Mouse (Mus musculus): ENCODE measurements at regions not wholly inside any gene's neighbourhood (a gene's known extent, or its start where the extent isn't known, plus 50 kb on each side); places are given as distances from the start of the nearest gene placed in this dataset.

DNA sequence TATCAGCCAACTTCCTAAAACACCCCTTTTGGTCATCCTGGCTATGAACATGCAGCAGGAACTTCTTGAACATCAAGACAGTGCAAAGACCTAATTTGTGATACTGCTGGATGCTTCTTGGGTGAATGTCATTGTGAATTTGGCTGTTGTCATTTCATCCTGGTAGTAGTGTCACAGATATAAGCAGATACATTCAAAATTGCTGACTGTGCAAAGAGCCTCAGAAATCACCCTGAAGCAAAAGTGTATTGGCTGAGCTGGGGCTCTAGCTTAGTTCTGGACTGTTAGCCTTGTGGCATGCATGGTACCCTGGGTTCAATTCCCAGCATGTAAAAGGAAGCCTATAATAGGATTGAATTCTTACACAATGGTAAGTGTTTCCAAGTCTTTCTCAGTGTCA lies 590.1 kb upstream of the Id2 start:
- Histone ChIP-seq H3K36me3 (no peaks in the 10 kb centered on the region), H3K4me3 (replicated peaks) (no peak overlapping the region), H3K9me3 (no peaks in the 10 kb centered on the region), H3K4me1 (replicated peaks) (no peaks in the 10 kb centered on the region), H3K27ac (no peak overlapping the region), H3K27me3 (replicated peaks) (no peaks in the 10 kb centered on the region), H3K9ac (no peak overlapping the region), H3K4me2 (replicated peaks) (no peak overlapping the region)
- ATAC-seq: no peak

DNA sequence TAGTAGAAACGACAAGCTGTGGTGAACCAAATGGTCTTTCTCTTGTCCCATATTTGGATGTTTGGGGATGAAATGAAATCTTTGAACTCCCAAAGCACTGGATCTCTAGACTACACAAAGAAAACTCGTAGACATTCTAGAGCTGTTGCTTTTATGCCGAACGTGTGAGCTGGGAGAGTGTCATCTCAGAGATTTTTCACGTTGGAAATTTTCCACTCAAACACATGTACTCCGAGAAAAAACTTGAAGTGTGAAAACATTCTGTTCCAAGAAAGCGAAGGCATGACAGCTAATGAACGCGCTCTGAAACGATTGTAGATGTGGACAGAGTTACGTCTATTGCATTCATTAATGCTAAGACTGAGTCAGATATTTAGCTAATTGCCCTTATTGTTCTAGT lies 579.7 kb upstream of the Id2 start:
- ATAC-seq: no peak
- Histone ChIP-seq H3K9ac (no peak overlapping the region), H3K4me2 (replicated peaks) (no peak overlapping the region), H3K36me3 (no peaks in the 10 kb centered on the region), H3K4me3 (replicated peaks) (no peak overlapping the region), H3K4me1 (replicated peaks) (no peaks in the 10 kb centered on the region), H3K27ac (no peak overlapping the region), H3K27me3 (replicated peaks) (no peaks in the 10 kb centered on the region), H3K9me3 (no peaks in the 10 kb centered on the region)
- WGBS: 84% methylated on average over 11 of the region's 11 CpGs

DNA sequence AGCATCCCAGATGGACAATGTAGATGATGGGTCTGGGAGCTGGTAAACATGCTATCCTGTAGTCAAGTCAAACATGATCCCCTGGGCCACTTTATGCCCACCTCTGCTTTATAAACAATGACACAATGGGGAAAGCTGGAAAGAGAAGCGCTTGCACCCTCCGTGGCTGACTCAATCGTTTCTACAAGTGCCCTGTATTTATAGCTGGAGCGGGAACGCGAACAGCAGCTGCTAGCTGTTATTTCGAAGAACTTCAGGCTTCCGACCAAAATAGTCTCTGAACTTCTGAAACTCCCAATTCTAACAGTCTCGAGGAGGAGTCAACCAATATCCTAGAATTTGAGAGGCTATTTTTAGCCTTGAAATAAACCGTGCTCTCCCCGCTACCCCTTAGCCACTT lies 571.4 kb upstream of the Id2 start:
- H3K27ac ChIP-seq: no peak overlapping the region
- WGBS: 64% methylated on average over 11 of the region's 11 CpGs
- no peaks in the 10 kb centered on the region for H3K4me1 ChIP-seq (replicated peaks)
- no peak overlapping the region for H3K4me3 ChIP-seq (replicated peaks)
- H3K4me2 ChIP-seq (replicated peaks): no peak overlapping the region
- H3K27me3 ChIP-seq (replicated peaks): no peaks in the 10 kb centered on the region
- H3K36me3 ChIP-seq: no peaks in the 10 kb centered on the region
- H3K9ac ChIP-seq: no peak overlapping the region
- H3K9me3 ChIP-seq: no peaks in the 10 kb centered on the region
- no peak for ATAC-seq

DNA sequence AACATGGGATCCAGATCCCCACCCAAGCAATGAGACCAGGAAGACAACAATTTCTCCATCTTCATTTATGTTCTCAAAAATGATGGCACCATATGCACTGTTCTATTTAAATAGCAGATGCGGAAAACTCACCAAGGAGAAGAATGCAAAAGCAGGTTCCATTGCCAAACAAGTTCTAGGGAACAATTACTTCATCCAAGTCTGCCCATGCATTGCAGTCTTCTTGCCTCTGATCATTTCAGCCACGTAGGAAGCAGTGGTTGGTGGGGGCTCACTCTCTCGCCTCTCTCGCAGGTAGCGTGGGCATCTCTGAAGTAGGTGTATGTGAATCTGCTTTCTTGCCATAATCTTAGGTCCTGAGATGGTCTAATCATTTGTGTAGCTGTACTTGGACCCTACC lies 557.5 kb upstream of the Id2 start:
- ATAC-seq: no peak
- Histone ChIP-seq H3K27ac (no peak overlapping the region), H3K9ac (no peak overlapping the region), H3K27me3 (replicated peaks) (no peaks in the 10 kb centered on the region), H3K9me3 (no peaks in the 10 kb centered on the region), H3K4me3 (replicated peaks) (no peak overlapping the region), H3K4me2 (replicated peaks) (no peak overlapping the region), H3K4me1 (replicated peaks) (no peaks in the 10 kb centered on the region), H3K36me3 (no peaks in the 10 kb centered on the region)
- 94% methylated on average over 5 of the region's 5 CpGs for WGBS

DNA sequence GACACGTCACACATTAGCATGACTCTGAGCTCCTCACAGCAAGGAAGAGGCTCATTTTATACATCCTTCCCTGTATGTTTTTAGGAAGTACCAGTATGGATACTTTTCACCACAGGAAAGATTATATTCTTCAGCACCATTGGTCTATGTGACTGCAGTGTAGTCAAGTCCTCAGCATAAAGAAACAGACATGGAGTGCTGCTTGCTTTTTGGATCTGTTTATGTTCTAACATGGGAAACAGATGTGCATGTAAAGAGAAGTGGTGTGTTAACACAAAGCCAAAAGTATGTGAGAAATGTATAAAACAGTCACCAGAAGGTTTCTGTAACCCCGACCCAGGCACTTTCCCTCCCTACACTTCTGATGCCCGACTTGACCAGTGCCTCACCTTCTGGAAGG lies 553.3 kb upstream of the Id2 start:
- no peak for ATAC-seq
- no peaks in the 10 kb centered on the region for H3K27me3 ChIP-seq (replicated peaks)
- H3K27ac ChIP-seq: no peak overlapping the region
- WGBS: 53% methylated on average over 3 of the region's 3 CpGs
- no peak overlapping the region for H3K9ac ChIP-seq
- H3K36me3 ChIP-seq: no peaks in the 10 kb centered on the region
- H3K9me3 ChIP-seq: no peaks in the 10 kb centered on the region
- no peak overlapping the region for H3K4me3 ChIP-seq (replicated peaks)
- H3K4me1 ChIP-seq (replicated peaks): no peaks in the 10 kb centered on the region
- no peak overlapping the region for H3K4me2 ChIP-seq (replicated peaks)

DNA sequence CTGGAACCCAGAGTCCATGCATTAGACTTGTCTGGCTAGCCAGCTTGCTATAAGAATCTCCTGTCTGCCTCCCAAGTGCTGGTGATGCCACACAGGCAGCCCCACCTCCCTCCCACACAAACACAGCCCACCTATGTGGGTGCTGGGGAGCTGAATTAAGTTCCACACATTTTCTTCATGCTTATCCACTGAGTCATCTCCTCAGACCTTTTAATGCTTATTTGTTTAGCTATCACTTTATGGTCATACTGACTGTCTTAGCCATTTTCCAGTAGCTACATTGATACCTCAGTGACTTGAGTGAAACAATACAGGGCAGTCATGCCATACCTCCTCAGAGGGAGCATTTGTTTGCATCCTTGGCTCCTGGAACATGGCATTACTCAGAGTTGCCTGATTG lies 531.1 kb upstream of the Id2 start:
- Histone ChIP-seq H3K4me3 (replicated peaks) (no peak overlapping the region), H3K27me3 (replicated peaks) (no peaks in the 10 kb centered on the region)
- ATAC-seq: no peak

DNA sequence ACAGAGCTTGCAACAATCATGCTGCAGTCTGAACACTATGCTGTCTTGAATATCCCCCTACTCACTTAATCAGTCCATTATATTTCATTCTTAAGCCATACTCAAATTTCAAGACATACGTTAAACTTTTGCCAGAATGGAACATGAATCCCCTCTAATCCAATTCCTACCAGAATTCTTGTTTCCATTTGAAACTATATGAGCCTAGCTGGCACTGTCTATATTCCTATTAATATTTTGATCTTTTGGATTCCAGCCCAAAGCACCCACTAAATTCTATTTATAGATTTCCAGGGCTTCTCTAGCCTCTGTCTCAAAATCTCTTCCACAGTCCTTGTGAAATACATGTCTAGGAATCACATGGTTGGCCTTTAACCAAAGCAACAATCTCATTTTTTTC lies 528.9 kb upstream of the Id2 start:
- no peak overlapping the region for H3K27ac ChIP-seq
- ATAC-seq: no peak
- H3K27me3 ChIP-seq (replicated peaks): no peaks in the 10 kb centered on the region
- 88% methylated on average over 1 of the region's 1 CpGs for WGBS
- H3K9me3 ChIP-seq: no peaks in the 10 kb centered on the region
- no peak overlapping the region for H3K4me3 ChIP-seq (replicated peaks)
- H3K9ac ChIP-seq: no peak overlapping the region
- no peaks in the 10 kb centered on the region for H3K36me3 ChIP-seq
- H3K4me2 ChIP-seq (replicated peaks): no peak overlapping the region
- no peaks in the 10 kb centered on the region for H3K4me1 ChIP-seq (replicated peaks)

More for the DNA sequence above, 531.1 kb upstream of the Id2 start:
- Histone ChIP-seq H3K27ac (no peak overlapping the region), H3K4me1 (replicated peaks) (no peaks in the 10 kb centered on the region), H3K36me3 (no peaks in the 10 kb centered on the region), H3K9ac (no peak overlapping the region), H3K9me3 (no peaks in the 10 kb centered on the region), H3K4me2 (replicated peaks) (no peak overlapping the region)

DNA sequence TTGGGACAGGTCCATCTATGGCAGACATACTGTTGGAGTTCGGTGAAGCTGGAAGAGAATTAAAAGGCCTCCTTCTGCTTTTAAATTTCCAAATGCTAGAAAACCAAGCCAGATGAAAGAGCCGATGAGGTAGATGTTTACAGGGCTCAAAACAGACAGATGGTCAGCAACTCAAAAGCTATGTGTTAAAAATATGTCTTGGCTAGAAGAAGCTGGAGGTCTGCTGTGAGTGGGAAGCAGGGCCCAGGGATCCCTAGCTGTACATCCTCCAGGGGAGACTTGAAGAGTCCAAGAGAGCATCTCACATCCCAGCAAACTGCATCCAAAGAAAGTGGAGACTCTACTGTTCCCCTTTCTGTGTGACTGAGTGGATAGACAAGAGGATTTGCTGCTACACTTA lies 526.5 kb upstream of the Id2 start:
- no peaks in the 10 kb centered on the region for H3K36me3 ChIP-seq
- H3K4me2 ChIP-seq (replicated peaks): no peak overlapping the region
- 91% methylated on average over 2 of the region's 2 CpGs for WGBS
- no peaks in the 10 kb centered on the region for H3K27me3 ChIP-seq (replicated peaks)
- H3K9me3 ChIP-seq: no peaks in the 10 kb centered on the region
- no peak overlapping the region for H3K27ac ChIP-seq
- no peak overlapping the region for H3K4me3 ChIP-seq (replicated peaks)
- ATAC-seq: no peak
- H3K4me1 ChIP-seq (replicated peaks): no peaks in the 10 kb centered on the region
- H3K9ac ChIP-seq: no peak overlapping the region

DNA sequence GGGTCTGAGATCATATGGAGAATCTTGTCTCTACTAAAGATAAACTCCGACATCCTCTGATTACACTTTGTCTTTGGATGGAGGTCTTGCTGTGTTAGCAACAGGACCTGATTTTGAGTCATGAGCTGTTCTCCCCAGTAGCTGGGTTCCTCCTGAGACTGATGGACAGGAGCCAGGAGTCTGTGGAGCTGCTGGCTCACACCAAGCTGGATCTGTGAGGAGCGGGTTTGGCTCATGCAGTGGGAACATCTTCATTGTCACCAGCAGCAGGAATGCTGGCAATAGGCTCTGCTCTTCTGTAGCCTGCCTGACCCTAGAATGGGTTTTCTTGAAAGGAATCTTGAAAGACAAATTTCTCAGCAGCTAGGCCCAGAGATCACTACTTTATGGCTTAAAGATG lies 524.2 kb upstream of the Id2 start:
- ATAC-seq: no peak
- WGBS: 87% methylated on average over 2 of the region's 2 CpGs

DNA sequence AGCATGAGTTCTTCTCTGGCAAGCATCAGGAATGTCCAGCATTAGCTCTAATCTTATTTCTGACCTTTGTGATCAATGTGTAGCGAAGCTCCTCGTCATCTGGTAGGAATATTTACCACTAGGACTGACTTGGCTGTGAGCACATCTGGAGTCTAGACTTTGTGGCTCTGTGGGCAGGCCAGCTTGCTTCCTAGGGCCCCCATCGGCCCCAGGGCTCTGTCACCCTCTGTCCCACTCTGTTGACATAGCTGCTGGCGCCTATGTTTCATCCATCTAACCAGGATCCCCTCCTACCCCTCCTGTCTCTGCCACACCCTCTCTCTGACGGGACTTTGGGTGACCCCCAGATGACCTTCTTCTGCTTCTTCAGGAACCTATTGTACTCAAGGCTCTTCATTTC lies 520.6 kb upstream of the Id2 start:
- H3K9me3 ChIP-seq: no peaks in the 10 kb centered on the region
- H3K36me3 ChIP-seq: no peaks in the 10 kb centered on the region
- no peak overlapping the region for H3K4me2 ChIP-seq (replicated peaks)
- no peak overlapping the region for H3K27ac ChIP-seq
- no peak for ATAC-seq
- WGBS: 31% methylated on average over 5 of the region's 5 CpGs
- no peak overlapping the region for H3K9ac ChIP-seq
- H3K4me3 ChIP-seq (replicated peaks): no peak overlapping the region
- no peaks in the 10 kb centered on the region for H3K4me1 ChIP-seq (replicated peaks)
- no peaks in the 10 kb centered on the region for H3K27me3 ChIP-seq (replicated peaks)

More for the DNA sequence above, 524.2 kb upstream of the Id2 start:
- Histone ChIP-seq H3K9ac (no peak overlapping the region), H3K36me3 (no peaks in the 10 kb centered on the region), H3K9me3 (no peaks in the 10 kb centered on the region), H3K27me3 (replicated peaks) (no peaks in the 10 kb centered on the region), H3K4me1 (replicated peaks) (no peaks in the 10 kb centered on the region), H3K4me3 (replicated peaks) (no peak overlapping the region), H3K27ac (no peak overlapping the region), H3K4me2 (replicated peaks) (no peak overlapping the region)

DNA sequence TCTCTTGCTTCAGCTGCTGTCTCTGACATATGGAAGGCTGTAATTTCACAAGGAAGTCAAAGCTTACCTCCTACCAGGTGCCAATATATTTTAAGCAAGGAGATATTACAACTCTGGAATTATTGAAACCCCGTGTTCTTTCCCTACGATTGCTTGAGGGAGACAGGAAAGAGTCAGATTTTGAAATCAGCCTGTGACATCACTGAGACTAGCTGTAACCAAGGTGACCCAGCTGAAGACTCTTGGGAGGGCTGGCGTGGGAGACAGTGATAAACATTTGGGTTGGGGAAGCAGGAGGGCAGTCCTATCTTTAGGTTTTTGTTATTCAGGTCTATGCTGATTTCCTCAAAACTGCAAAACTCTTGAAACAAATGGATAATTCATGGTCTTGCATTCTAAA lies 518.4 kb upstream of the Id2 start:
- Histone ChIP-seq H3K27me3 (replicated peaks) (no peaks in the 10 kb centered on the region), H3K9ac (no peak overlapping the region), H3K27ac (no peak overlapping the region), H3K4me1 (replicated peaks) (no peaks in the 10 kb centered on the region), H3K4me2 (replicated peaks) (no peak overlapping the region), H3K9me3 (no peaks in the 10 kb centered on the region), H3K4me3 (replicated peaks) (no peak overlapping the region), H3K36me3 (no peaks in the 10 kb centered on the region)
- WGBS: 57% methylated on average over 3 of the region's 3 CpGs
- no peak for ATAC-seq

DNA sequence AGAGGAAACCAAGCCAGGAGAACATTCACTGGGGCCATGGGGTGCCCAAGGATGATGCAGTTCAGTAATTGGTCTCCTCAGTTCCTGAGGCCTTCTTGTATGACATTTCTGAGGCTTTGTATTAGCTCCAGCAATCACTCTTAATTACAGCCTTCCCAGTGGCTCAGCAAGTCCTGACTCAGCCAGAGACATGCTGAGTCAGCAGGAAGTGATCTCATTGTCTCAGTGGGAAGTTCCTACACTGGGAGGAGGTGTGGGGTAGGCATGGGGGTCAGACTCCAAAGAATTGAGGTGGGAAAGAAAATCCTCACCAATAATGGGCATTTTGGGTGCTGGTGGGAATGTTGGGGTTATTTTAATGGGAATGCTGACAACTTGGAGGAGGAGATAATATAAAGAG lies 516.5 kb upstream of the Id2 start:
- no peak for ATAC-seq
- Histone ChIP-seq H3K9ac (no peak overlapping the region), H3K9me3 (no peaks in the 10 kb centered on the region), H3K27me3 (replicated peaks) (no peaks in the 10 kb centered on the region), H3K27ac (no peak overlapping the region), H3K4me2 (replicated peaks) (no peak overlapping the region), H3K4me3 (replicated peaks) (no peak overlapping the region), H3K36me3 (no peaks in the 10 kb centered on the region), H3K4me1 (replicated peaks) (no peaks in the 10 kb centered on the region)

DNA sequence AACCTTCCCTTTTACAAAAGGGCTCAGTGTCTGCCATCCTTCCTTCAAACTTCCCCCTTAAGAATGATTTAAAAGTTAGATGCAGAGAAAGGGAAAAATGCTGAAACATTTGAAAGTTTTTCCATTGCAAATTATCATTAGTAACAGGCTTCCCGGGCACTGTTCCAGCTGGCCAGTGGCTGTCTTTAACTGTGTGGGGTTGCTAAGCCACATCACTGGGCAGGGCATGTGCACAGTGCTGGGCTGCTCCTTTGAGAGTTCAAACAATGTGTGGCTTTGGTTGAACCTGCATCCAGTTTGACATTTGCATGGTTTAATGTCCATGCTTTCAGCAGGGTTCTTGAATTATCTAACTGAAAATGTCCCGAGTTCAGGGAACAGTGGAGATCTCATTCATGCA lies 512.1 kb upstream of the Id2 start:
- no peak for ATAC-seq
- Histone ChIP-seq H3K9ac (no peak overlapping the region), H3K36me3 (no peaks in the 10 kb centered on the region), H3K27ac (no peak overlapping the region), H3K4me2 (replicated peaks) (no peak overlapping the region), H3K9me3 (no peaks in the 10 kb centered on the region), H3K4me3 (replicated peaks) (no peak overlapping the region), H3K4me1 (replicated peaks) (no peaks in the 10 kb centered on the region), H3K27me3 (replicated peaks) (no peaks in the 10 kb centered on the region)
- 58% methylated on average over 2 of the region's 2 CpGs for WGBS

DNA sequence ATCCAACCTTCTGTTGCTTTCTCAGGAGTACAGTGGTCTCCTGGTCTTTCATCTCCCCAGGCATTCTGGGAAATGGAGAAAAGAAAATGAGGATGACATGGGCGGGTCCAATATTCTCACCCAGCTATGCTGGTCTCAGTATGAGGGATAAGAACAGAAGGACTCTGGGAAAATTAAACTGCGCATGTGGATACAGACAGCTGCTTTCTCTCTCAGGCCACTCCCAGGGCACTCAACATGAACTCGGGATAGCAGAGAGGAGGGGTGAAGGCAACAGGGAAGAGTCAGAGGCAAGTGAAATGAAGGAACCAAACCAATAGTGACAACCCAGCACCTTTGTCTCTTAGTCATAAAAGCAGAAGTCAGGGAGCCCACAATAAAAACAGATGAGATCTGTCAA lies 508.5 kb upstream of the Id2 start:
- H3K36me3 ChIP-seq: no peaks in the 10 kb centered on the region
- H3K4me2 ChIP-seq (replicated peaks): no peak overlapping the region
- H3K4me1 ChIP-seq (replicated peaks): no peaks in the 10 kb centered on the region
- no peak overlapping the region for H3K4me3 ChIP-seq (replicated peaks)
- no peak overlapping the region for H3K9ac ChIP-seq
- no peak overlapping the region for H3K27ac ChIP-seq
- 65% methylated on average over 3 of the region's 3 CpGs for WGBS
- ATAC-seq: no peak
- H3K27me3 ChIP-seq (replicated peaks): no peaks in the 10 kb centered on the region
- H3K9me3 ChIP-seq: no peaks in the 10 kb centered on the region

Measured in intestine, embryonic 15.5 days (tissue).